Mouse (Mus musculus) forebrain, embryonic 10.5 days (tissue): ENCODE measurements around the gene Gm11639. TPM values are rescaled to one million over a fixed set of nuclear protein-coding genes. Genes with fewer than 3 reads are reported as not detected.
"Not testable (repeated sequence)": the region's sequence is repeated elsewhere in the genome, so short reads cannot be mapped to it uniquely, and the experiment has no call there.

Experiments
- DNase-seq: peaks from one replicate; pipeline ENCODE4 v3.0.0-alpha.2; 2017; ENCODE audit warnings: low spot score; ENCODE audit errors: extremely low spot score
- H3K27ac ChIP-seq: fragments of 300-500 bp; sonication (generic); 2 replicates; pipeline ENCODE4 v1.5.1; 2016; ENCODE audit warnings: mild to moderate bottlenecking
- H3K27me3 ChIP-seq: fragments of 300-500 bp; sonication (generic); 2 replicates; pipeline ENCODE4 v1.6.1; 2016; ENCODE audit warnings: mild to moderate bottlenecking; ENCODE audit not compliant: poor library complexity, severe bottlenecking
- H3K36me3 ChIP-seq: fragments of 300-500 bp; sonication (generic); replicated peaks from 2 replicates; pipeline ENCODE4 v1.6.1; 2016; ENCODE audit warnings: mild to moderate bottlenecking, moderate library complexity
- H3K4me1 ChIP-seq: fragments of 300-500 bp; sonication (generic); 2 replicates; pipeline ENCODE4 v1.6.1; 2016
- H3K4me3 ChIP-seq: fragments of 300-500 bp; sonication (generic); 2 replicates; pipeline ENCODE4 v1.5.1; 2016; ENCODE audit warnings: mild to moderate bottlenecking, moderate library complexity
- H3K9me3 ChIP-seq: fragments of 300-500 bp; sonication (generic); 2 replicates; pipeline ENCODE4 v1.6.1; 2016; ENCODE audit warnings: mild to moderate bottlenecking, moderate library complexity
- WGBS: fragments of 180-500 bp; shearing (Covaris S2); methylation state at CpG from one replicate; pipeline ENCODE4 v1.1.7; 2016; 5-methylcytosine and 5-hydroxymethylcytosine counted together
- polyA plus RNA-seq: library from polyadenylated mRNA; unstranded; fragments of >200 nt; fragmentation: Nextera tagmentation; extraction: Ambion mirVana; gene quantifications from 2 replicates; pipeline ENCODE4 v1.2.1, GENCODE M21; 2016

The Gm11639 gene
- polyA plus RNA-seq, 1 experiment from 2014 or later, result not detected

DNA sequence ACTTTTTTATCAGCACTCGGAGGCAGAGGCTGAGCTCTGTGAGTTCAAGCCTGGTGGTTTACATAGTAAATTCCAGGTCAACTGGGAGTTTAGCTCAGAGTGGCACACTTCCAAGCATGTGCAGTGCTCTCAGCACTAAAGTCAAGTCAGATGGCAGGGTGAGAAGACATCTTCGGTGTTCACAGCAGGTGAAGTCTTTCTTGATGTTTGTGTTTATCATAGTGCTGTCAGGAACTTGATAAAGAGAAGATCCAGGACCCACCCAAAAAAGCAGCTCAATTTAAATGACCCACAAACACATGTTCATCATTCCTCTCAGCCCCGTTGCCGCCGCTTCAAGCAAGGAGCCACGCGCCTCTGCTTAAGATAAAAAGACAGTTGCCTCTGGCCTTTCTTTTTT lies 450.2 kb downstream of the Gm11639 start:
- H3K27me3 ChIP-seq, result no peaks in the 10 kb centered on the region
- H3K4me3 ChIP-seq, result no peak overlapping the region
- H3K36me3 ChIP-seq, result peaks cover 100% of the 10 kb centered on the region
- H3K4me1 ChIP-seq, result no peaks in the 10 kb centered on the region
- H3K27ac ChIP-seq, result no peak overlapping the region
- no peak for DNase-seq
- no peaks in the 10 kb centered on the region for H3K9me3 ChIP-seq
- 96% methylated on average over 7 of the region's 7 CpGs for WGBS

DNA sequence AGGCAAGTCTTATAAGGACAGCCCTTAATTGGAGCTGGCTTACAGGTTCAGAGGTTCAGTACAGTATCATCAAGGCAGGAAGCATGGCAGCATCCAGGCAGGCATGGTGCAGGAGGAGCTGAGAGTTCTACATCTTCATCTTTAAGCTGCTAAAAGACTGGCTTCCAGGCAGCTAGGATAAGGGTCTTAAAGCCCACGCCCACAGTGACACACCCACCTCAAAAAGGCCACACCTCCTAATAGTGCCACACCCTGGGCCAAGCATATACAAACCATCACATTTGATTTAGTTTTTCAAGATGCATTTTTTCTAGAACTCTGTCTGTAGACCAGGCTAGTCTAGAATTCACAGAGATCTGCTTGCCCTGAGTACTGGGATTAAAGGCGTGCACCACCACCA lies 451.7 kb downstream of the Gm11639 start:
- 97% methylated on average over 2 of the region's 2 CpGs for WGBS
- peaks cover 95% of the 10 kb centered on the region for H3K36me3 ChIP-seq
- H3K9me3 ChIP-seq, result not testable (repeated sequence)

DNA sequence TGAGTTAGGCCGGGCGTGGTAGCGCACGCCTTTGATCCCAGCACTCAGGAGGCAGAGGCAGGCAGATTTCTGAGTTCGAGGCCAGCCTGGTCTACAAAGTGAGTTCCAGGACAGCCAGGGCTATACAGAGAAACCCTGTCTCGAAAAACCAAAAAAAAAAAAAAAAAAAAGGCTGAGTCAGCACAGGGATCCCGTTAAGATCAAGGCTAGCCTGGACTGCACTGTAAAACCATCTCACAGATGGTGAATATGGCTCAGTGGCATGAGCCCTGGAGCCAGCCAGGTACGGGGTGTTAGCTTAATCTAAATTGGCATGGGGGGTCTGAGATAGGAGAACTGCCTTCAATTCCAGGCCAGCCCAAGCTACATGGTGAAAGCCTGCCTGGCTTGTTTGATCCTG lies 455.0 kb downstream of the Gm11639 start:
- H3K27me3 ChIP-seq, H3K27ac ChIP-seq, H3K4me1 ChIP-seq, DNase-seq, H3K4me3 ChIP-seq, H3K9me3 ChIP-seq: not testable (repeated sequence)
- WGBS, result 87% methylated on average over 8 of the region's 8 CpGs
- H3K36me3 ChIP-seq, result peaks cover 64% of the 10 kb centered on the region

More for the DNA sequence above, 451.7 kb downstream of the Gm11639 start:
- H3K4me1 ChIP-seq, H3K27me3 ChIP-seq, DNase-seq, H3K4me3 ChIP-seq, H3K27ac ChIP-seq: not testable (repeated sequence)

DNA sequence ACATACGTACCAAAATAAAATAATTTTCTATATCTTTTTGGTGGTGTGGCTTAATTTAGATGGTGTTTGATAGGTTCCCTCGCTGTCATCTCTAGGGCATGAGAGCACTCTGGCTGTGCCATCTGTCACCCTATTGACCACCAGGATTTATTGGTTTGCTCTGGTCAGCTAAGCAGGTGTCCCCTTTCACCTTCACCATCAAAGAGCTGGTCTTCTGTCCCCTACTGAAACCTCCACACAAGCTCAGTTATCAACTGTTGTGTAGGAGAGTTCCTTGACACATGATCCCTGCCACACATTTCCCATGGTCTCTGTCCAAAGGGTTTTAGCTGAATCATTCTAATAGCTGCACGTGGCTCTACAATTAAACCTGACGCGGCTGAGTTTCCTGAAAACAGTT lies 455.6 kb downstream of the Gm11639 start:
- Histone ChIP-seq H3K27ac (no peak overlapping the region), H3K36me3 (peaks cover 58% of the 10 kb centered on the region), H3K4me1 (no peaks in the 10 kb centered on the region), H3K9me3 (no peaks in the 10 kb centered on the region), H3K4me3 (no peak overlapping the region), H3K27me3 (no peaks in the 10 kb centered on the region)
- 94% methylated on average over 5 of the region's 5 CpGs for WGBS
- DNase-seq, result no peak

DNA sequence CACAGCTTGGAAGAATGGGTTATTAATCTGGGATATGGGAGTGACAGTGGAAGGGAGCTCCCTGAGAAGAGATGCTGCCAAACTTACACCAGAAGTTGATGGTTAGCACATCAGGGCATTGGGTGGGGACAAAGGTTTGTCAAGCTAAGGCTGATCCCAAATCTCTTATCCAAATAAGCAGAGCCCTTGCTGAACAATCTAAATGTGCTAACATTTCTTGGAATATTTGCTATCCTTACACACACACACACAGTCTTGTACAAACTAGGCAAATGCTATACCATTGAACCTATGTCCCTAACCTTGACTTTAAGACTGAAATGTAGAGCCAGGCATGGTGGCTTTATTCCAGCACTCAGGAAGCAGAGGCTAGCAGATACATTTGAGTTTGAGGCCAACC lies 458.1 kb downstream of the Gm11639 start:
- Histone ChIP-seq H3K27ac (no peak overlapping the region), H3K4me3 (no peak overlapping the region), H3K9me3 (no peaks in the 10 kb centered on the region), H3K4me1 (no peaks in the 10 kb centered on the region), H3K36me3 (peaks cover 34% of the 10 kb centered on the region), H3K27me3 (no peaks in the 10 kb centered on the region)
- DNase-seq, result no peak

DNA sequence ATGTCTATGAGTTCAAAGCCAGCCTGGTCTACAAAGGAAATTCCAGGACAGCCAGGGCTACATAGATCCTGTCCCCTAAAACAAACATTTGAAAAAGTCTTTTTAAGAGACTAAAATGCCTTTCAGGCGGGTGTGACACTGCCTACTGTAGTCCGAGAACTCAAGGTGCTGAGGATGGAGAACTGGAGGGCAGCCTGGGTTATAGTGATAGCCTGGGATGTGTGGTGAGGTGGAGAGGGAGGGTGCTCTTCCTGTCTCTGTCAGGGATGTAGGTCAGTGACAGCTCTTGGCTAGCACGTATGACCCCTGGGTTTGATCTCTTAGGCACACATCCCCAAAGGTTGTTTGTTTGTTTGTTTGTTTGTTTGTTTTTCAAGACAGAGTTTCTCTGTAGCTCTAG lies 458.6 kb downstream of the Gm11639 start:
- Histone ChIP-seq H3K9me3 (no peaks in the 10 kb centered on the region), H3K4me1 (no peaks in the 10 kb centered on the region)
- 85% methylated on average over 3 of the region's 3 CpGs for WGBS

DNA sequence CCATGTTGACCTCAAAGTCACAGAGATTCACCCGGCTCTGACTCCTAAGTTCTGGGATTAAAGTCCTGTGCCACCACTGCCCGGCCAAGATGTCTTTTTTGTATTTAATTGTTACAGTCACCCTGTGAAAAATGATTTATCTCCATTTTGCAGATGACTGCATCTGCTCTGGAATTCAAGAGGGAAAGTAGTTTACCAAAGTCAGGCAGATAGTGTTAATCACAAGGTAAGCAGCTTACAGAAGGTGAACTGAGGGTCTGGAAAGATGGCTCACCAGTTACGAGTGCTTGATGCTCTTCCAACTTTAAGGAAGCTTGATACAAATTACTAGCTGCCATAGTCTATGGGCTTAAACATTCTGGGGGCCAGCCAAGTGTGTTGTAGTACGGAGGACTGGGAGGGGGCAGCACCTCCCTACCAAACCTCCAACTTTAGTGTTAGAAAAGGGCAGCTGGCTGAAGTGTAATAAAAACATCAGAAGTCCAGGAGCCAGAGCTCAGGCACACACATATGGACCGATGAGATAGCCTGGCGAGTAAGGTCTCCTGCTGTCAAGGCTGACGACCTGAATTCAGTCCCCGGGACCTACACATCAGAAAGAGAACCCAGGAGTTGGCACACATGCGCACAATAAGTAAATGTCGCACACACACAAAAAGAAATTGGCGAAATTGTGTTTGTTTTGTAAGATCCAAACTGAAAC lies 459.2 kb downstream of the Gm11639 start:
- WGBS, result 91% methylated on average over 11 of the region's 11 CpGs
- Histone ChIP-seq H3K9me3 (no peaks in the 10 kb centered on the region), H3K27me3 (no peaks in the 10 kb centered on the region), H3K4me1 (no peaks in the 10 kb centered on the region), H3K36me3 (peaks cover 23% of the 10 kb centered on the region), H3K4me3 (no peak overlapping the region), H3K27ac (no peak overlapping the region)
- no peak for DNase-seq

More for the DNA sequence above, 458.6 kb downstream of the Gm11639 start:
- Histone ChIP-seq H3K27ac (no peak overlapping the region), H3K4me3 (no peak overlapping the region), H3K36me3 (peaks cover 28% of the 10 kb centered on the region), H3K27me3 (no peaks in the 10 kb centered on the region)
- no peak for DNase-seq

DNA sequence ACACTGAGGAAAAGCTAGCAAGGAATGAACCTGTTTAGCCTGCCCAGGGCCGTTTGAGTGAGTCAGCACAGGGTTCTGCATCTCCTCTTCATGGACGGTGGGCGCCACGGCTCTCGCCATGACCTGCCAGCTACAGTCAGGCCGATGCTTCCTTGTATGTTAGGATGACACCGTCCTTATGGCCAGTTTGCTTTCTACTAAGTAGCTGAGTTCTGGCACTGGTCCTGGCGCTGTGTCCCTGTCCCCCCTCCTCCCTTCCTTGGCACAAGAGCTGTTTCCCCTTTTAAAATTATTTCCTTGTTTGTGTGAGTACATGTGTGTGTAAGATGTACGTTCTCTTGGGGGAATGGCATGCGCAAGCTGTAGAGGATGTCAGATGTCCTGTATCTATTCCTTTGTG lies 459.7 kb downstream of the Gm11639 start:
- 87% methylated on average over 10 of the region's 10 CpGs for WGBS
- H3K27ac ChIP-seq, result no peak overlapping the region
- H3K27me3 ChIP-seq, result 0 out of 2 replicates have a peak, but pooled peaks cover under 1% of the 10 kb centered on the region
- H3K9me3 ChIP-seq, result no peaks in the 10 kb centered on the region
- no peak for DNase-seq
- H3K4me1 ChIP-seq, result no peaks in the 10 kb centered on the region
- H3K4me3 ChIP-seq, result no peak overlapping the region
- H3K36me3 ChIP-seq, result peaks cover 17% of the 10 kb centered on the region

DNA sequence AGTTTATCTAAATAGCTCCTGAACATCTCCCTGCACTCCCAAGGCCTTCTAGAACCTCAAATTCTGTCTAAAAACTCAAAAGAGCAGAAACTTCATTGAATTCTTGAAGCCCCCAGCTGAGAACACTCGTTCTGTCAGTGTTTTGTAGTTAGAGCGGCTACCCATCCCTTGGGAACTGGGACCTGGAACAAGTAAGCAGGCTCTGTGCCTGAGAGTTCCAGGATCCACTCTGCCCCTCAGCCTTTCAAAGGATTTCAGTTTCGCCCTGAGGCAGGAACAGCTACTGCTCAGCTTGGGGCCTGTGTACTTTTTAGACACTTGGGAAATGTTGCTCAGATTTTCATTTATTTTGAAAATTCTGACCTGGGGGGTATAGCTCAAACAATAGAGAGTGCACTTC lies 461.1 kb downstream of the Gm11639 start, which contains the start of gene Gm10842:
Gene Gm10842, plus strand, starts transcription at position 301 of the 400 bp plus-strand sequence.
- H3K27me3 ChIP-seq, result peaks cover 14% of the 10 kb centered on the region; the same call in 1 of the 2 replicates
- peaks cover 11% of the 10 kb centered on the region for H3K4me1 ChIP-seq
- 77% methylated on average over 3 of the region's 3 CpGs for WGBS
- H3K27ac ChIP-seq, result no peak within 1 kb of the TSS
- no peak within 1 kb of the TSS for H3K4me3 ChIP-seq
- peaks cover 5% of the 10 kb centered on the region for H3K36me3 ChIP-seq
- no peaks in the 10 kb centered on the region for H3K9me3 ChIP-seq
- DNase-seq, result no peak

DNA sequence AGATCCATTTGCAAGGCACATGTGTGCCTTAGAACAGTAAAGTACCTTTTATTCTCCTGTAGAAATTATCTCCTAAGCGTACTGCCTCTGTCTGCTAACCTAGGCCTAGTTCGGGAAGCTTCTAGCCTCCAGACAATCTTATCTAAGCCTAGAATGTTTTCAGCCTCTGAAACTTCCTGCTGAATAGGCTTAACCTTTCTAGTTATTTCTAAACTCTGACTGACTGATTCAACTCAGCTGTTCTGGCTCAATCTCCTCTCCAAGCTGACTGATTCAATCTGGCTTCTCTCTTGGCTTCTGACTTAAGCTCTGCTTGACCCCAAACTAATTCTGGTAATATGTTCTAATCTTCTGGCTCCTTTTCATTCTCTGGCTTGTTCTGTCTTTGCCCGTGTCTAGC lies 463.8 kb downstream of the Gm11639 start:
- H3K27me3 ChIP-seq, result peaks cover 16% of the 10 kb centered on the region; the same call in 1 of the 2 replicates
- DNase-seq, result no peak
- WGBS, result 91% methylated on average over 3 of the region's 3 CpGs
- H3K4me1 ChIP-seq, result peaks cover 34% of the 10 kb centered on the region
- H3K4me3 ChIP-seq, result no peak overlapping the region
- H3K9me3 ChIP-seq, result no peaks in the 10 kb centered on the region
- H3K27ac ChIP-seq, result no peak overlapping the region
- no peaks in the 10 kb centered on the region for H3K36me3 ChIP-seq

DNA sequence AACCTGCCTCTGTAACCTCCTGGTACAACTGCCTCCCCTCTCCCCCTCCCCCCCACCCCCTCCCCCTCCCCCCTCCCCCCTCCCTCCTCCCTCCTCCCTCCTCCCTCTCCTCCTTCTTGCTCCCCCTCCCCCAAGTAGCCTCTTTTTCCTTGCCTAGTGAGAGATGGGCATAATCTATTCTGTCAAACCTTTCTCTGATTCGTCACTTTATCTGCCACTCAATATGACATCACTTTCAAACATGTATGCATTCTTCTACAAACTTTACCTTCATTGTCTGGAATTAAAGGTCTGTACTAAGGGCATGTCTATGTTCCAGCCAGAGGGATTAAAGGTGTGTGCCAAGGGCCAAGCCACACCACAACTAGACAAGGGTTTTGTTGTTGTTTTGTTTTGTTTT lies 464.3 kb downstream of the Gm11639 start:
- DNase-seq, result no peak
- H3K4me3 ChIP-seq, result no peak overlapping the region
- 92% methylated on average over 1 of the region's 1 CpGs for WGBS

DNA sequence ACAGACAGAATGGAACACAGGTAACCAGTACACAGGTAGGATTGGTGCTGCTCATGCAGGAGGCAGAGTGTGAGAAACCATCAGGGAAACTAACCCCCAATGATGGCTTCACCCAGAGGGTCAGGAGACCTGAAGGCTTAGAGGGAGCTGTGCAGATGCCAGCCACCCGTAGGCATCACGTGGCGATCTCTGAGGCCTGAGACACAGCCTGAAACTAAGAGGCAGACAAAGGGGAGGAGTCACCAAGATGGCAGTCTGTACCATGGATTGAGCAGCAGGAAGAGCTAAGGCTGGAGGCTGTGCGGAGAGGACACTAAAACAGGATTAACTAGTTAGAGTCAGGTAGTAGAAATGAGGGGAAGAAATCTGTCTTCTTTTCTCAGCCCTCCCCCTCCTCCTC lies 465.2 kb downstream of the Gm11639 start:
- no peaks in the 10 kb centered on the region for H3K36me3 ChIP-seq
- peaks cover 46% of the 10 kb centered on the region for H3K4me1 ChIP-seq
- H3K9me3 ChIP-seq, result no peaks in the 10 kb centered on the region
- H3K27ac ChIP-seq, result no peak overlapping the region
- H3K27me3 ChIP-seq, result peaks cover 16% of the 10 kb centered on the region; the same call in 1 of the 2 replicates
- no peak overlapping the region for H3K4me3 ChIP-seq
- WGBS, result 65% methylated on average over 4 of the region's 4 CpGs
- no peak for DNase-seq

More for the DNA sequence above, 464.3 kb downstream of the Gm11639 start:
- Histone ChIP-seq H3K27ac (no peak overlapping the region), H3K9me3 (no peaks in the 10 kb centered on the region), H3K36me3 (no peaks in the 10 kb centered on the region), H3K4me1 (peaks cover 38% of the 10 kb centered on the region), H3K27me3 (peaks cover 16% of the 10 kb centered on the region; the same call in 1 of the 2 replicates)

DNA sequence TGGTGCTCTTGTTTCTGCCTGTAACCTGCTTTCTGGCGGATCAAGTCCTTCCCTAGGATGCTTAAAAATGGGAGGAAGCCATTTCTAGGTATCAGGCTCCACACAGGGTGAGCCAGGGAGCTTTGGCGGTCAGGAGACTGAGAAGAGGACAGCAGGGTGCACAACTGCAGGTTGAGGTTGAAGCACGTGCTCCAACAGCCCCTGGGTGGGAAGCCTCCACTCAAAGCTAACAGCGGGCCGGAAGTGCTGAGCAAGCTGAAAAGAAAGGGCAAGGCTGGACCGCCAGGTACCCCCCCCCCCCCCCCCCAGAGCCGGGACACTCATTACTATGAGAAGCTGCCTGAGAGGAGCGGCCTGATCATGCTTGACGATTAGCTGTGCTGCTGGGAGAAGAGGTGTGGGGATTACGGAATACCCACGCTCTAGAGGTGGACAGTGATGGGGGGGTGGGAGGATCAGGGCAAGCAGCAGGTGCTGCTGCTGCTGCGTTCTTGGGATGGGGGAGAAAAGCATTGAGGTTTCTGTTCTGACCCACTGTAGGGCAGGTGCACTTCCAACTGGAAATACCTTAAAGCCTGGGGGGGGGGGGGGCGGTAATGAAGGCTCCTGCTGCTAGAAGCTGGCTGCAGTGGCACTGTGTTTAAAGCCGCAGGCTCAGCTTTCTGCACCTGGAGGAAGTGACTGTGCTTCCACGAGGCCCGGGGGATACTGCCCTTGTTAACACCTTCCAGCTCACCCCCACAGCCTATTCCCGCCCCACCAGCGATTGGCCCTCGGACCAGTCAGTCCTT lies 465.9 kb downstream of the Gm11639 start:
- peaks cover 16% of the 10 kb centered on the region; the same call in 1 of the 2 replicates for H3K27me3 ChIP-seq
- no peak for DNase-seq
- WGBS, result 25% methylated on average over 18 of the region's 19 CpGs
- no peaks in the 10 kb centered on the region for H3K36me3 ChIP-seq
- H3K9me3 ChIP-seq, result no peaks in the 10 kb centered on the region
- 0 out of 2 replicates have a peak overlapping the region, but pooled peaks have one; percentile 16 for H3K4me3 ChIP-seq
- H3K27ac ChIP-seq, result 0 out of 2 replicates have a peak overlapping the region, but pooled peaks have one; percentile 1
- peaks cover 53% of the 10 kb centered on the region for H3K4me1 ChIP-seq
